Mouse (Mus musculus) E14TG2a.4 (cell line): ENCODE data around the gene Nr2c1.

Source experiments
- H3K27me3 ChIP-seq: 2 replicates; pipeline ENCODE4 v1.6.1; 2014; ENCODE audit warnings: low read length, control low read depth; ENCODE audit not compliant: insufficient read depth
- H3K36me3 ChIP-seq: 2 replicates; pipeline ENCODE4 v1.6.1; 2014; ENCODE audit warnings: low read length, control low read depth; ENCODE audit not compliant: insufficient read depth
- H3K4me1 ChIP-seq: replicated peaks from 2 replicates; pipeline ENCODE4 v1.6.1; 2014; ENCODE audit warnings: low read depth, low read length, control low read depth
- H3K4me3 ChIP-seq: replicated peaks from 2 replicates; pipeline ENCODE4 v1.5.1; 2014; ENCODE audit warnings: mild to moderate bottlenecking, low read length
- H3K9me3 ChIP-seq: 2 replicates; pipeline ENCODE4 v1.6.1; 2014; ENCODE audit warnings: low read length, control low read depth
- CTCF ChIP-seq: conservative IDR thresholded peaks from 2 replicates; pipeline ENCODE4 v1.5.1; 2014; ENCODE audit warnings: low read length
- NANOG ChIP-seq: IDR thresholded peaks from 2 replicates; pipeline ENCODE4 v1.6.1; 2014; ENCODE audit warnings: borderline replicate concordance, low read length, mixed read lengths
- POU5F1 ChIP-seq: IDR thresholded peaks from 2 replicates; pipeline ENCODE4 v1.6.1; 2014; ENCODE audit warnings: low read length, borderline replicate concordance

Nr2c1 gene

GRCm38 (mm10) chr10:94167051-94167750, 19.4 kb downstream of the Nr2c1 start:
- Histone ChIP-seq H3K27me3 (peaks cover 10% of the 10 kb centered on the region), H3K36me3 (peaks cover 68% of the 10 kb centered on the region)
- TF ChIP-seq CTCF (no peak), NANOG (no peak), POU5F1 (no peak)

GRCm38 (mm10) chr10:94171440-94172130, 23.8 kb downstream of the Nr2c1 start:
- Histone ChIP-seq H3K9me3 (no peaks in the 10 kb centered on the region), H3K4me3 (no peak overlapping the region), H3K36me3 (peaks cover 68% of the 10 kb centered on the region), H3K4me1 (peaks cover 23% of the 10 kb centered on the region), H3K27me3 (peaks cover 10% of the 10 kb centered on the region)
- no peak for TF ChIP-seq CTCF

More at GRCm38 (mm10) chr10:94167051-94167750, 19.4 kb downstream of the Nr2c1 start:
- Histone ChIP-seq H3K4me3 (no peak overlapping the region), H3K4me1 (peaks cover 14% of the 10 kb centered on the region), H3K9me3 (no peaks in the 10 kb centered on the region)

- Histone ChIP-seq H3K9me3 (no peaks in the 10 kb centered on the region), H3K36me3 (peaks cover 63% of the 10 kb centered on the region), H3K4me3 (no peak overlapping the region), H3K4me1 (peaks cover 23% of the 10 kb centered on the region), H3K27me3 (peaks cover 10% of the 10 kb centered on the region)
- TF ChIP-seq POU5F1 (no peak), CTCF (no peak), NANOG (no peak)
Observed at GRCm38 (mm10) chr10:94172137-94172536, 24.3 kb downstream of the Nr2c1 start.

DNA sequence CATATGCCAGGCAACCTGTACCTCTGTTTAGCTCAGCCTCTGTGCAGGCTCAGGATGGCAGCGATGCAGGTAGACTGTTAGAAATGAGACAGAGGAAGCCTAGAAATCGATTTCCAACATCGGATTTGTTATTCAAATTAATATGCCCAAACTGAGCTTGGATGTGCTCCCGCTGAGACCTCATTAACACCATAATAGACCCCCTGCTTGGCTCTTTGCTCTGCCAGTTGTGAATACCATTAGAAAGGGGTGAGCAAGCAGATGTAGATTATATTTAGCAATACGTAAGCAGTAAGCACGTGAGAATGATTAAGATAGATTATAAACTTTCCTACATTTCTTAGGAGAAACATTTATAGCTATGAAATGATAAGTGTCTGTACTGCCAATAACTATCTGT, 24.9 kb downstream of the Nr2c1 start:
- peaks cover 10% of the 10 kb centered on the region for H3K27me3 ChIP-seq
- H3K4me1 ChIP-seq = peaks cover 23% of the 10 kb centered on the region
- H3K9me3 ChIP-seq = no peaks in the 10 kb centered on the region
- TF ChIP-seq POU5F1 (no peak), NANOG (peak; percentile 23; the same call in 1 of the 2 replicates), CTCF (no peak)
- H3K36me3 ChIP-seq = peaks cover 57% of the 10 kb centered on the region
- H3K4me3 ChIP-seq = no peak overlapping the region

GRCm38 (mm10) chr10:94174652-94175051, 26.8 kb downstream of the Nr2c1 start:
- no peak for TF ChIP-seq NANOG
- no peak for TF ChIP-seq POU5F1
- TF ChIP-seq CTCF = no peak
- H3K4me3 ChIP-seq = no peak overlapping the region
- H3K9me3 ChIP-seq = no peaks in the 10 kb centered on the region
- peaks cover 10% of the 10 kb centered on the region for H3K27me3 ChIP-seq
- H3K4me1 ChIP-seq = peaks cover 23% of the 10 kb centered on the region
- peaks cover 41% of the 10 kb centered on the region for H3K36me3 ChIP-seq

DNA sequence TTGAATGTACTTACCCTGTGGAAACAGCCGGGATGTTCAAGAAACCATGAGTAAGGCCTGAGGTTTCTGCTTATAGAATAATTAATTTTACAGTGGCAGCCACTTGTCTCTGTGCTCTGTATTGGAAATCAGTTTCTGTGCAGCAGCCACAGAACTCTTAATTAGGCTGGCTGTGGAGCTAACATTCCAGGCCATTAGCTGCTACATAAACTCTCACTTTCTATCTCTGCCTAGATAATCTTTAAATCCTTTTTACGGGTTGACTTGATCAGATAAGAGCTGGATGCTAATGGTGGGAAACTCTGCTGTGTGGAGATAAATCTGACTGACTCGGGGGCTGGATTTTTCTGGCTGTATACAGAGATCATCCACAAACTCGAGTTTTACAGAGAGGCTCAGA, 35.4 kb downstream of the Nr2c1 start:
- H3K36me3 ChIP-seq = peaks cover 19% of the 10 kb centered on the region
- no peak overlapping the region for H3K4me3 ChIP-seq
- no peaks in the 10 kb centered on the region for H3K4me1 ChIP-seq
- no peaks in the 10 kb centered on the region for H3K27me3 ChIP-seq
- no peaks in the 10 kb centered on the region for H3K9me3 ChIP-seq
- TF ChIP-seq CTCF (no peak), POU5F1 (no peak), NANOG (no peak)

GRCm38 (mm10) chr10:94198482-94199405, 50.9 kb downstream of the Nr2c1 start, which contains the start of gene Ndufa12:
Gene Ndufa12 (plus strand): TSS chr10:94198720.
- Histone ChIP-seq H3K36me3 (peaks cover 23% of the 10 kb centered on the region), H3K9me3 (no peaks in the 10 kb centered on the region), H3K27me3 (no peaks in the 10 kb centered on the region), H3K4me1 (peaks cover 4% of the 10 kb centered on the region; the same call in 1 of the 2 replicates), H3K4me3 (peak within 1 kb of the TSS; percentile 89)
- peak; percentile 38 for TF ChIP-seq CTCF
- no peak for TF ChIP-seq POU5F1
- no peak for TF ChIP-seq NANOG

- H3K4me1 ChIP-seq = no peaks in the 10 kb centered on the region
- H3K9me3 ChIP-seq = no peaks in the 10 kb centered on the region
- TF ChIP-seq CTCF = no peak
- no peak for TF ChIP-seq NANOG
- TF ChIP-seq POU5F1 = no peak
- H3K4me3 ChIP-seq = no peak overlapping the region
- H3K36me3 ChIP-seq = peaks cover 77% of the 10 kb centered on the region
- H3K27me3 ChIP-seq = no peaks in the 10 kb centered on the region
Observed at GRCm38 (mm10) chr10:94204973-94205372, 57.1 kb downstream of the Nr2c1 start.
